10 mouse cellular contexts compared by ENCODE assay signal in the genomic region with DNA sequence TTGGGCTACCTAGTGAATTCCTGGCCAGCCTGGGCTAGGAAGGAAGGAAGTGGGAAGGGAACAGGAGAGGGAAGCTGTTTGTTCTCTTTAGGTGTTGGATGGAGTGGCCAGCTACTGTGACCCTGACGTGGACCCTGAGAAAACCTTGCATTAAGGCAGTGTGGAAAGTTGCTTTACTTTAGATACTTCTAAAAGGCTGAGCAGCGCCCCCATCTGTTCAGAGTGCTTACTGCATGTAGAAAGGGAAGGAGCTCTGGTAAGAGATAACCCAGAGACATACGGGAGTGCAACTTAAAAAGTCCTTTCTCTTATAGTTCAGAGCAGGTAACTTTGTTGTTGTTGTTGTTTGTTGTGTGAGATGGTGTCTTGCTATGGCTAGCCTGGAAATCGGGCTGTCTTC. TPM values are rescaled to one million over a fixed set of nuclear protein-coding genes. Genes with fewer than 3 reads are reported as not detected.
A peak's percentile ranks its signal among the peaks of the same experiment; 100 is the strongest.
DNase-seq lines count a peak whose midpoint lies in the region; ATAC-seq and TF ChIP-seq lines count a peak whose summit lies in the region.
"Had no signal": no experiment of that assay in that cellular context is flagged by ENCODE, and none has a peak within 500 bp of the region (broad histone marks: within the 10 kb centered on the region; RNA-seq: fewer than 3 reads in every experiment).

No protein-coding gene starts in this region.

- no peak overlapping the region for H3K4me2 ChIP-seq in heart, postnatal 0 days (ENCODE audit: low read depth, low read length)
- H3K4me2 ChIP-seq: embryonic facial prominence, embryonic 12.5 days; limb, embryonic 12.5 days had no signal

- no peak for TF ChIP-seq EP300 in heart, postnatal 0 days (IDR thresholded peaks at IDR 0.05; ENCODE audit: low read depth)

- H3K9me3 ChIP-seq in heart, postnatal 0 days (replicated peaks; ENCODE audit: control insufficient read depth, low read length), result no peaks in the 10 kb centered on the region
- no peaks in the 10 kb centered on the region for H3K9me3 ChIP-seq in heart, embryonic 10.5 days
- H3K9me3 ChIP-seq: embryonic facial prominence, embryonic 12.5 days; limb, embryonic 12.5 days had no signal

- no peak overlapping the region for H3K4me3 ChIP-seq in heart, postnatal 0 days (ENCODE audit: low read depth, low read length)
- no peak overlapping the region for H3K4me3 ChIP-seq in heart, embryonic 10.5 days
- H3K4me3 ChIP-seq: embryonic facial prominence, embryonic 12.5 days; limb, embryonic 12.5 days had no signal

- H3K27me3 ChIP-seq in heart, postnatal 0 days (ENCODE audit: control insufficient read depth, insufficient read depth, low read length), result no peaks in the 10 kb centered on the region
- H3K27me3 ChIP-seq in heart, embryonic 10.5 days (ENCODE audit: insufficient read depth, poor library complexity, severe bottlenecking), result 0 out of 2 replicates have a peak, but pooled peaks cover 5% of the 10 kb centered on the region
- H3K27me3 ChIP-seq: embryonic facial prominence, embryonic 12.5 days; limb, embryonic 12.5 days had no signal

- no peaks in the 10 kb centered on the region for H3K4me1 ChIP-seq in heart, postnatal 0 days (ENCODE audit: control insufficient read depth, insufficient read depth)
- H3K4me1 ChIP-seq in heart, embryonic 10.5 days, result 0 out of 2 replicates have a peak, but pooled peaks cover 5% of the 10 kb centered on the region
- H3K4me1 ChIP-seq: embryonic facial prominence, embryonic 12.5 days; limb, embryonic 12.5 days had no signal

- H3K36me3 ChIP-seq in heart, postnatal 0 days (replicated peaks; ENCODE audit: control insufficient read depth, insufficient read depth, low read length), result peaks cover 14% of the 10 kb centered on the region
- peaks cover 31% of the 10 kb centered on the region for H3K36me3 ChIP-seq in heart, embryonic 10.5 days

- 51% methylated on average over 4 of the region's 4 CpGs for WGBS in heart, postnatal 0 days
- 48% methylated on average over 4 of the region's 4 CpGs for WGBS in heart, embryonic 10.5 days

- no peak overlapping the region for H3K27ac ChIP-seq in heart, postnatal 0 days (ENCODE audit: low read depth)
- H3K27ac ChIP-seq in heart, embryonic 10.5 days, result no peak overlapping the region
- H3K27ac ChIP-seq: embryonic facial prominence, embryonic 12.5 days; limb, embryonic 12.5 days had no signal

- no peak overlapping the region for H3K9ac ChIP-seq in heart, postnatal 0 days (replicated peaks; ENCODE audit: low read depth, low read length)
- H3K9ac ChIP-seq: embryonic facial prominence, embryonic 12.5 days; limb, embryonic 12.5 days had no signal

- no peak for ATAC-seq in heart, postnatal 0 days (ENCODE audit: insufficient read depth, low read depth)

- peak; percentile 28 for DNase-seq in heart, postnatal 0 days (ENCODE audit: low spot score)
- no peak for DNase-seq in heart, embryonic 10.5 days (ENCODE audit: low spot score)
- peak; percentile 44 for DNase-seq in urinary bladder, postnatal 25 days (ENCODE audit: low spot score)
- DNase-seq in urinary bladder, adult 2 months (ENCODE audit: low spot score), result no peak
- DNase-seq in cerebellum, adult 8-10 months, result peak; percentile 36
- peak; percentile 73 for DNase-seq in kidney, adult 9 months
- DNase-seq in mesoderm, embryonic 11.5 days (ENCODE audit: low read depth, low spot score), result peak; percentile 51
- peak; percentile 40 to 50 for DNase-seq in thymus, postnatal 36 days

- TF ChIP-seq CTCF in heart, postnatal 0 days (IDR thresholded peaks at IDR 0.05; ENCODE audit: low read depth), result peak; percentile 60

RNA-seq across cellular contexts. Expression of a gene that starts 40.9 kb away (rescaled TPM):
- total RNA-seq in heart, postnatal 0 days (2014; rRNA removed; ENCODE audit: low replicate concordance), result not detected in 2 replicates
- not detected in 2 replicates for polyA plus RNA-seq in heart, postnatal 0 days (2015; fragmentation: Nextera tagmentation; extraction: Ambion mirVana)
- 0.10 and 0.31 TPM in 2 replicates for polyA plus RNA-seq in heart, embryonic 10.5 days (2016; fragmentation: Nextera tagmentation; extraction: Ambion mirVana)
- 0.08 and 0.13 TPM in 2 replicates for polyA plus RNA-seq in urinary bladder, adult 2 months (2012; rRNA removed)

RNA-seq across cellular contexts. Expression of a gene that starts 45.8 kb away (rescaled TPM):
- total RNA-seq in heart, postnatal 0 days (2014; rRNA removed; ENCODE audit: low replicate concordance), result 6.1 and 13.5 TPM in 2 replicates
- polyA plus RNA-seq in heart, postnatal 0 days (2015; fragmentation: Nextera tagmentation; extraction: Ambion mirVana), result 1.5 and 1.7 TPM in 2 replicates
- polyA plus RNA-seq in heart, embryonic 10.5 days (2016; fragmentation: Nextera tagmentation; extraction: Ambion mirVana), result 15.8 and 16.1 TPM in 2 replicates
- polyA plus RNA-seq in urinary bladder, adult 2 months (2012; rRNA removed), result 0.80 and 0.99 TPM in 2 replicates

Comparison
In these comparisons a context has a peak if more than half of its experiments do, and no peak if none do; other contexts are left out.
1. DNase-seq: peak in heart, postnatal 0 days (single experiment), urinary bladder, postnatal 25 days (single experiment), cerebellum, adult 8-10 months (single experiment), kidney, adult 9 months (single experiment), mesoderm, embryonic 11.5 days (single experiment) and thymus, postnatal 36 days (2 of 2); none in heart, embryonic 10.5 days (single experiment) and urinary bladder, adult 2 months (single experiment).